Mouse (Mus musculus) G1E-ER4 (cell line): ENCODE results near the gene Pitpna. TPM values are rescaled to one million over a fixed set of nuclear protein-coding genes. Genes with fewer than 3 reads are reported as not detected.

Source experiments
- GATA1 ChIP-seq: IDR thresholded peaks from one replicate; pipeline ENCODE4 v1.8.0; 2012; ENCODE audit warnings: low read length, inconsistent platforms
- polyA plus RNA-seq: library from polyadenylated mRNA; stranded (reverse); fragments of >175 nt; gene quantifications from 2 replicates; pipeline ENCODE4 v1.2.3, GENCODE M21; 2012

Pitpna gene
- polyA plus RNA-seq, 1 experiment = 46.7 TPM

DNA sequence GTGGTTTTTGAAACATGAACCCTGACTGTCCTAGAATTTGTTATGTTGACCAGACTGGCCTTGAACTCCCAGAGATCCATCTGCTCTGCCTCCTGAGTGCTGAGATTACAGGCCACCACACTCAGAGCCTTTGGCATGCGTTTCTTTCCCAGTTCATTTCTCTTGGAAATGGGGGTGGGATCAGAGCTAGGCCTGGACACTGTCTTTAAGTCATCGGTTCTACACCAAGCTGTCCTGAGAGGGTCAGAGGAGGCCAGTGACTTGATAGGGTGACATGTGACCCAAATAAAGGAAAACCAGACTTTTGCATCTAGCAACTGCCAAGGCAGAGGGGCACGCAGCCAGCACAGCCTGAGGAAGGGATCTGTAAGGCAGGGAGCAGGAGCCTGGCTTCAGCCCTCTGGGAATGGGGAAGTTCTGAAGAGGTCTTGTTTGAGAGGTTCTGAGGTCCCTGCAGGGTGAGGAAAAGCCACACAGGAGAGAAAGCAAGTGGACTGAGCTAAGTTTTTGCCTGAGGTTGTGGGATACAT is 8.9 kb downstream of the Pitpna start:
- TF ChIP-seq GATA1 = no peak

DNA sequence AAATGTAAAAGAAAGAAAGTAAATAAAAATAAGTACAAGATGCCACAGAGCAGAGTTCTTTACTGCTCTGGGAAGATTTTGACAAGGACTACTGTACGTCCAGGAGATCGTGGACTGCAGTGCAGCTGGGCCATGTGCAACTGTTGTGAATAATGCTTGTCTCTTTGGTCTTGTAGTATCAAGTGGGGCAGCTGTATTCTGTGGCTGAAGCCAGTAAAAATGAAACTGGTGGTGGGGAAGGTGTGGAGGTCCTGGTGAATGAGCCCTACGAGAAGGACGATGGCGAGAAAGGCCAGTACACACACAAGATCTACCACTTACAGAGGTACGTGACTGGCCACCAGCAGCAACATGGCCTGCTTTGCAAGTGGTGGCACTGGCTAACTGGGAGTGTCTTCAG is 10.1 kb downstream of the Pitpna start:
- no peak for TF ChIP-seq GATA1

DNA sequence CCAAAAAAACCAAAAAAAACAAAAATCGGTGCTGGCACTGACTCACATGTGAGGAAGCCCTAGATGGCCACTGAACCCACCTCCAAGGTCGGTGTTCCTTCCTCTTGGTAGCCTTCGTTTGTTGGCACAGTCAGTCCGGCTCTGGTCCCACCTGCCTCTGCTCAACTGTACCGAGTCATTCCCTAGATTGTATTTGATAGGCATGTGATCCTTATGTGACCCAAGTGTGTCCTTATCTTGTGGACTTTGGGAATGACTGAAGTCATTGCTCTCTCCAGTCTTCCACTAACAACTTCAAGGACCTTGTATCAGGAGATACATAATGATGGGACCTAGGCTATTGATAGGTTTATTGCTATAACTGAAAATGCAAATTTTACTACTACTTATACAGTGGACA is 16.9 kb downstream of the Pitpna start:
- TF ChIP-seq GATA1 = no peak

DNA sequence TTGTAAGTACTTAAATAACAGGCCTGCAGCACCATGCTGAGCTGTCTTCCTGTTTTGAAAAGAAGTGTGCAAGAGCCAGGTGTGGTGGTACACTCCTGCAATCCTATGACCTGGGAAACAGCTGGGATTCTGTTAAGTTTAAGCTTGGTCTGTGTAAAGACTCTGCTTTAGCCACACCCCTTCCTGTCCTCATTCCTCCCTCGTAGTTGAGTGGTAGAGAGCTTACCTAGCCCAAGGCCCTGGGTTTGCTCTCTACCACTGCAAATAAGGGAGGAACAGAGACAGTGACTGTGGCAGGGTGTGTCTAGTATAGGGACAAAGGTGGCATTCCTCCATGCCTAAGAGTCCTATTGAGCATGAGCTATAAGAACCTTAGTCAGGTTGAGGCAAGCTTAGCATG is 17.4 kb downstream of the Pitpna start:
- TF ChIP-seq GATA1 = no peak

DNA sequence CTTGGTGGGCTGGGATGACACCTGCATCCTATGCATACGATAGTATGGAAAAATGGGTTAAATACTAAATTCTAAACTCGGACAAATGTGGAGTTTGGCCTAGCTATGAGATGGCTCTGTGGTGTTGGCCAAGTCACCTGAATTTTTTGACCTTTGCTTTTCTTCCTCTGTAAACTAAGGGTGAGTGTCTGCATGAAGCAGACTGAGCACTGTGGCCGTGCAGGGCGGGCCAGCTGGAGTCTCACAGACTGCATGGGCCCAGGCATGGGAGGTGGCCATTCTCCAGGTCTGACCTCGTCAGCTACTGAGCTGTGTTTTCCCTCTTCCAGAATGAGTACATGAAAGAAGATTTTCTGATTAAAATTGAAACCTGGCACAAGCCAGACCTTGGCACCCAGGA is 20.9 kb downstream of the Pitpna start:
- no peak for TF ChIP-seq GATA1

DNA sequence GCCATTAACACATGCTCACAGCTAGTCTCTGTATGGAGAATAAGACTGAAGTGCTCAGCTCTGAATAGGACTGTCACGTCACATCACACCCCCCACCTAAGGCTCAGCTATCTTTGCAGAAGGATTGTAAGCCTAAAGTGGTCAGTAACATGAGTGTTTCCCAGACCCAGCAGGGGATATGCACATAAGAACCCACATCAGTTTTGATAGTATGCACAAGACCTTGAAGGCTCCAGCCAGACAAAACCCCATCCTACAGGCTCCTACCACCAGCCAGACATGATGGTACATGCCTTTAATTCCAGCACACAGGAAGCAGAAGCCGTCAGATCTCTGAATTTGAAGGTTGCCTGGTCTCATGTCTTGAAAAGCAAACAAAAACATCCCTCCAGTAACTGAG is 22.1 kb downstream of the Pitpna start:
- TF ChIP-seq GATA1 = no peak

DNA sequence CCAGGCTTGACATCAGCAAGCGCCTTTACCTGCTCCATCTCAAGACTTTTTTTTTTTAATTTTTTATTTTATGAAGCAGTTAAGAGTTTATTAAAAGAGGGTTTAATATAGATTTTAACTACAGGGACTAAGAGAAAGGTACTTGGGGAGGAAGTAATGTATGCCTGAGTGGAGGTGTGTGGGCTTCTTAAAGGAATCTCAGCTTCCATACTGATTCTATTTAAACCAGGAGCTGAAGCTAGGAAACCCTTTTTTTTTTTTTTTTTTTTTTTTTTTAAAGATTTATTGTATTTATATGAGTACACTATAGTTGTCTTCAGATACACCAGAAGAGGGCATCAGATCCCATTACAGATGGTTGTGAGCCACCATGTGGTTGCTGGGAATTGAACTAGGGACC is 26.9 kb downstream of the Pitpna start:
- TF ChIP-seq GATA1 = no peak

DNA sequence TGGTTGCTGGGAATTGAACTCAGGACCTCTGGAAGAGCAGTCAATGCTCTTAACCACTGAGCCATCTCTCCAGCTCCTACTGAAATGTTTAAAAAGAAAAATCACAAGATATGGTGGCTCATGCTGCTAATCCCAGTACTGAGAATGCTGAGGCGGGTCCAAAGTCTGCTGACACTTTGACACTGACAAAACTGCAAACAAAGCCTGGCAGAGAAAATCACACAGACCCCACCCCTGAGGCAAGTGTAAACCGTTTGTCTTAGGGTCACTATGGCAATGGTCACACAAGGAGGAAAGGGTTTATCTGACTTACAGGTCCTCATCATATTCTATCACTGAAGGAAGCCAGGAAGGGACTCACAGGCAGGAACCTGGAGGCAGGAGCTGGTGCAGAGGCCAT is 27.7 kb downstream of the Pitpna start:
- no peak for TF ChIP-seq GATA1

DNA sequence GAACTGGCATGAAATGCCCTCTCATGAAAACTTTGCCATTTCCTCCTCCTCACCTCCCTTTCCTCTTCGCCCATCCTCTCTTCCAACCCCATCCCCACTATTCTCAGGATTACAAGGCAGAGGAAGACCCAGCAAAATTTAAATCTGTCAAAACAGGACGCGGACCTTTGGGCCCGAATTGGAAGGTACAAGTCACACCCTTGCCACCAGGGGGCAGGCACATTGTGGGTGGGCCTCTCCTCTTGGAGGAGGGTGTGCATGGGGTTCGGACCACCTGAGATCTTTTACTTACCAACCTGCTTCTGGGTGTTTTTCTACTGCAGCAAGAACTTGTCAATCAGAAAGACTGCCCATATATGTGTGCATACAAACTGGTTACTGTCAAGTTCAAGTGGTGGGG is 31.2 kb downstream of the Pitpna start:
- no peak for TF ChIP-seq GATA1

DNA sequence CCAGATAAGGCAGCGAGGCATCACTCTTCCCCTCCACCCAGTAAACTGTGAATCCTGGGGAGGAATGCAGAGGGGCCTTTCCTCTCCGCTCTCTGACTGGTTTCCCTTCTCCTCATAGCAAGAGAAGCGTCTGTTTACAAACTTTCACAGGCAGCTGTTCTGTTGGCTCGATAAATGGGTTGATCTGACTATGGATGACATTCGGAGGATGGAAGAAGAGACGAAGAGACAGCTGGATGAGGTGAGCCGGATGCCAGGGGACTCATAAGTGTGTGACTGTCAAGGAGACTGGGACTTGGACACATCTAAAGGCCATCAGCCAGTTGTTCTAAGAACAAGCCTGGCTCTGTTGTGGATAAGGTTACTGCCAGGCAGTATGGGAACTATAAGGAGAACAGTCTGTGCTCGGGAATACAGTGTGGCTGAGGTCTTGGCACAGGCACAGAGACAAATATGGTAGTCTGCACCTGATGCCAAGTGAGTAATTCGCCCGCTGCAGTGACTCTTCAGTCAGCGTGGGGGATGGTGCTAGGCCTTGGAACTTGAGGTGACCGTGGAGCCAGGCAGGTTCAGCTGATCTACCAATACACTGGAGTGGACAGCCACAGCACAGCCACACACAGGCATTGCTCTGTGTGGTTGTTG is 32.4 kb downstream of the Pitpna start:
- TF ChIP-seq GATA1 = no peak

DNA sequence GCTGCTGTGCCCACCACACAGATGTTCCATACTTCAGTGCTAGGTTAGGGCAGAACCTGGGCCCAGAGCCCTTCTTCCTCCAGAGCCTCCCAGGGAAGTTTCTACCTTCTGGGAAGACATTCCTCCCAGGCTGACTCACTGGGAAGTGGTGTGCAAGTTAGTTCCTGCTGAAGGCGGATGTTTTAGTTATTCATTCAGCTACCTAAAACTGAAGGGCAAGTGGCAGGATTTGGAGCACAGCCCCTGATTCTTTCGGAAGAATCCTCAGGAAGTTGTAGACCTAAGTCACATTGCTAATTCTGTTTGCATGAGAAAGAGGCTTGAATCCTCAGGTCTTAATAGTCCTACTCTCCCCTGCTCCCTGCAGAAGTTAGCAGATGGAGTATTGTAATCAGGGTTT is 33.5 kb downstream of the Pitpna start:
- TF ChIP-seq GATA1 = no peak

DNA sequence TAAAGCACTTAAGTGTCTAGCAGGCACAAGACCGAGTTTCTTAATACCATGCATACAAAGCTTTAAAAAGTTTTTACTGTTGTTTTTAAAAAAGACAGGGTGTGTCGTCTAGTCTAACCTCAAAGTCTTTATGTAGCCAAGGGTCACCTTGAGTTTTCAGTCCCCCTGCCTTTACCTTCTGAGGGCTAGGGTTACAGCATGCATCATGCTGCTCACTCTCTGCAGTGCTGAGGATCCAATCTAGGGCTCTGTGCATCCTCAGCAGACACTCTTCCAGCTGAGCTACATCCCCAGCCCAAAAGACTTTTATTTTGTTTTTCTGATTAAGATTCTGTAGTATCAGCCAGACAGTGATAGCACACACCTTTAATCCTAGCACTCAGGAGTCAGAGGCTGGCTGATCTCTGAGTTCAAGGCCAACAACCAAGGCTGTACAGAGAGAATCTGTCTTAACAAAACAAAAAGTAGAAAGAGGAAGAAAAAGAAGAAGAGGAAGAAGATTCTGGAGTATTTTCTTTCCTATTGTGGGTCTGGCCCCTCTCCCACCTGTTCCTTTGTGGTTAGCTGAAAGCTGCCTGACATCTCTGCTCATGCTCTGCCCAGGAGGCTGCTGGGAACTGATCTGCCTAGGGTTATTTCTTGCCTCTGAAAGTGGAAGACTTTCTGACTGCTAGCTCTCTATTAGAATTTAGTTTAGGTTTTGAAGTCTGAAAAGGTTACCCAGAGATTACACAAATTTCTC is 34.9 kb downstream of the Pitpna start:
- no peak for TF ChIP-seq GATA1

DNA sequence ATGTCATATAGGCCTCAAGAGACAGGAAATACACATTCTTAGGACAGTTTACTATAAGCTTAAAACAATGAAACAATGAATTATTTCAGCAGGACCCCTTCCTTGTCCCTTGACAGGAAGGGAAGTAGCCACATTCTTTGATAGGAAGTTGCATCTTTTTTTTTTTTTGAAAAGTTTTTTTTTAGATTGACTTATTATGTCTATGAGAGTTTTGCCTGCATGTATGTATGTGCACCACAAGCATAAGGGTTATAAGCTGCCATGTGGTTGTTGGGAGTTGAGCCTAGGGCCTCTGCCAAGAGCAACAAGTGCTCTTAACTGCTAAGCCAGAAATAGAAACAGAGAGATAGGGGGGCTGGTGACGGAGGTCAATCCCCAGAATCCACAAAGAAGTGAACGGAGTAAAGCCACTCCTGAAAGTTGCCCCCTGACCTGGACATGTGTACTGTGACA is 36.2 kb downstream of the Pitpna start:
- TF ChIP-seq GATA1 = no peak

DNA sequence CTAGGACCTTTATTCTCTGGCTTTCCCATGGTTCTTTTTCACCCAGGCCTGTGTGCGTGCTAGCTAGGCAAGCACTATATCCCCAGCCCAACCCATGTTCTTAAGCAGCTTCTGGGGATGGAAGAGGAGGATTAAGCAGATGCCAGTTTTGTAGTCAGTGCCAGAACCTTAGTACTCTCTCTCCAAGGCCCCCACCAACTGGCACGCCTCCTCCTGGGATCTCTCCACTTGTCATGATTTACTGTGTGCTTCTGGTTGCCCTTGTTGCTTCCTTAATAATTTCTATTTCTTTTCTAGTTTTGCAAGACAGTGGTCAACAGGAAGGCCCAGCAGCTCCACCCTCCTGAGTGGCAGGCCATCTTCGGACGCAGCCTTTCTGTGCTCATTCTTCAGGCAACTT is 37.9 kb downstream of the Pitpna start:
- TF ChIP-seq GATA1 = no peak

DNA sequence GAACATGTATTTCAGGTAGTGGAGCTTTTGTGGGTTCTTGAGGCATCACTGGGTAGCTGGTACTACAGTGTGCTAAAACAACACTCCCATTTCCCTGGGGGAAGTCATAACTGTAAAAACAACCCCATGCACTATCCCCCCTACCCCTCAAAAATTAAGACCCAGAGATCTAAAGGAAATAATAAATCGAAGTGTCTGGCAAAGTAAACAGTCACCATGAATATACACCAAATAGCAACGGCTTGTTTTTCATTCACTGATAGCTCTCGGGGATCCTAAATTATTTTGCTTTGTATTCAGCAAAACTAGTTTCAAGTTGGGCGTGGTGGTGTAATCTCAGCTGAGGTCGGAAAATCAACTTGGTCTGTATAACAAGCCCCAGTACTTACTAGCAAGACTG is 42.2 kb downstream of the Pitpna start:
- no peak for TF ChIP-seq GATA1

DNA sequence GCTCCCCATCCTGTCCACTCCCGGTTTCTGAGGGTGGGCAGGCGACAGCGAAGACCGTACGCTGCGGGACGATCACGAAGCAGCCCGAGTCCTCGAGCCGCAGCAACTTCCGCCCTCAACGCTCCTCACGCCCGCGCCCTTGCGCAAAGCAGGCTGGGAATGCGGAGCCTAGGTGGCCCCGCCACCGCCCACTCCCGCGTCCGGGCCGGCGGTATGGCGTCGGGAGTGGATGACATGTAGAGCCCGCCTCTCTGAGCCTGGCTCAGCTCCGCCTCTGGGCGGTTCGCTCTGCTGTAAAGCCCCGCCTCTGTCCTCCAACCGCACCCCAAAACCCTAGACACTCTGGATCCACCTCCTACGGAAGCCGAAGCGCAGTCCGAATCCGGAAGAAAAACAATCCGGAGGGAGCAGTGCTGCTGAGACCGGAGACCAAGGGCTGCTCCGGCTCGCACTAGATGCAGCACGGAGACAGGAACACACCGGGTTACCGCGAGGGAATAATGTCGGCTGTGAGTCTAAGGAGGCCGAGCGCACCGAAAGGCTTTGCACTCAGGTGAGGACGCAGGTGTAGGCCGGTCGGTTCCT is 42.8 kb downstream of the Pitpna start, which contains the start of gene Inpp5k:
Inpp5k (plus strand) TSS at position 344 of the 585 bp plus-strand sequence.
- no peak for TF ChIP-seq GATA1
